Mouse (Mus musculus): ENCODE measurements around the gene Stx6.
A peak's percentile ranks its signal among the peaks of the same experiment; 100 is the strongest.

Gene Stx6

DNA sequence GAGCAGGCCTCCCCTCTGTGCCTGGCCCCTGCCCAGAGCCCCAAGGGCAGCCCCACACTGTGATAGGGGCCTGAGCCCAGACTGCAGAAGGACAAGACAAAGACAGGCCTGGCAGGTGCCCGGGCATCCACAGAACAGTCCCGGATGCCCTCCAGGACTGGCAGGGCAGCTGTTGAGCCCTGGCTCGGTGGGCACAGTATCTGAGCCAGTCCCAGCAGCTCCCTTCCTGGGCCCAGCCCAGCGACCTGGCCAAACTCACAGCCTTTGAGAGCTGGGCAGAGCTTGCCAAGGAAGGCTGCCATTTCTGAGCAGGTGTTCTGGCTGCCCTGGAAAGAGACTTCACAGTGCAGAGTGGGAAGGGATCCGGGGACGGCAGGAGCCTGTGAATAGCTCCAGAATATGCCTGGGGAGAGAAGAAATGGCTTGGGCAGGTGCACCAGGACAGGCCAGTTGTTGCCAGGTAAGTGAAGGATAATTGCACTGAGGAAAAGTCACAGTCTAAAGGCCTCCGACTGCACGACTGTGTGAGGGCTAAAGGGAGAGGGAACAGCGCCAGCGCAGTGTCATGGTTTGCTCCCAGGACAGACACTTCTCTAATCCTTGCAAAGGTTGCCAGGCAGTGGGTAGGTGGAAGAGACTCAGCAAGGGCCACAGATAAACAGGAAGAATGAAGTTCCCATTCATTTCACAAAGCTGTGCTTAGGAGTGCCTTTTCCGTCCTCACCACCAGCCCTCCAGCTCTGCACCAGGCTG lies 51.7 kb downstream of the Stx6 start:
- no peak for DNase-seq

DNA sequence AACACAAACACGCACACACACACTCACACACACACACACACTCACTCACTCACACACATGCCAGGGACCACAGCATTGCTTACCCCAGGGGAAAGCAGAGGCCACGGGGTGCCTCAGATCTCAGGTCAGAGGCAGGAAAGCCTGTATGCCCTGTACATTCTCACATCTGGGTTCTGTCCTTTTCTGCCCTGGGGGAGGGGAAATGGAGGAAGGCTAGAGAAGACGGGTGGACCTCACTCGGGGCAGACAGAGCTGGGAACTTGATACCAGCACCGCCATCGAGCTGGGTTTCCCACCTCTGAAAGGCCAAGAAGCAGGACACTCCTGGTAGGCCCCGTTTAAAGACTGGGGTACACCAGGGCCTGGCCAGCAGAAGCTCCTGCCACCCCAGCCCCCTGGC lies 52.5 kb downstream of the Stx6 start:
- DNase-seq, result no peak

GRCm38 (mm10) chr1:155212081-155212480 lies 53.6 kb downstream of the Stx6 start:
- no peak for DNase-seq

DNA sequence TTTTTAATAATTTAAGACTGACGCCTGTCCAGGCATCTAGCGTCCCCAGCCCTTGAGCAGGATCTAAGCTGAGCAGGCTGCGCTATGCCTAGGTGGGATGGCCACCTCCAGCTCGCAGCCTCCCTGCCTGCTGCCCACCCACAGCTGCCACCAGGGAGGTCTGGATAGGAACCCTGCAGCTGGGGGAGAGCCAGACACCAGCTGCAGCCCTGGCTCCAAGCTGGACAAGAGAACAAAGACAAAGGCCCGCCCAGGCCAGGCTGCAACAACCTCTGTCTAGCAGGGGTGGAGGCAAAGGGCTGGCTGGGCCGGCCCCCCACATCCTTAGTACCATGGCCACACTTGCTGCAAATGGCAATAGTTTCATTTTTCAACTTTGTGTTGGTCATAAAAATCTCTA lies 54.0 kb downstream of the Stx6 start:
- peak; percentile 54 for DNase-seq

DNA sequence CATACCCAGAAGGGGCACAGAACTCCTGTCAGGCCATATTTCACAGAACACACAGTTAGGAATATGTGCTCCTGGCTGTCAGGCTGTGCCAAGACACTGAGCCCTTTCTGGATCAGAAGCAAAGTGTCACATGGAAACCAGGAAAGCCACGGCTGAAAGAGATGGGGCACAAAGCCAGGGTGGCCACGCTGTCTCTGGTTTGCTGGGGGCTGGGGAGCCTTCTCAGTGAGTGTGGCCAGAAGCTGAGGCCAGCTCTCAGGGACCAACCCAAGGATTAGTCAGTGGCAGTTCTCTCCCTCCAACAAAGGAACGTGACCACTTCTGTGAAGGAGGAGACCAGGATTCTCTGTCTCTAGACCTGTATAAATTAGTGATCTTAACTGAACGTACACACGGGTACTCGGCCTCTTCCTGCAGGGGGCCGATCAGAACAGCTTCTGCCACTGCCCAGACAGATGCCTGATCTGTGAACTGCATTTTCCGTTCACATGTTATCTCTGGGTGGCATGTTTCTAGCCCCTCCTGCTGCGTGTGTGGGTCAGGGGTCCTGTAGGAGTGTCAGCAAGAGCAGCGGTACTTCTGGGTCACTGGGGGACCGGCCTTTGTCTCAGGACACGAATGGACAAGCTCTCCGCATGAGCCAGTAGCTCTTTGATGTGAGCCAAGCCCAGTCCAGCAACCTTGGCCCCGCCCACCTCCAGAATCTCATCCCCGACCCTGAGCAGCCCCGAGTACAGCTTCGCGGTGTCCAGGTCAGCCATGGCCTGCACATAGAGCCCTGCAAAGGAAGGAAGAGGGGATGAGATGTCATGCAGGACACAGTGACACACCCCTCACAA lies 54.6 kb downstream of the Stx6 start:
- no peak for DNase-seq

DNA sequence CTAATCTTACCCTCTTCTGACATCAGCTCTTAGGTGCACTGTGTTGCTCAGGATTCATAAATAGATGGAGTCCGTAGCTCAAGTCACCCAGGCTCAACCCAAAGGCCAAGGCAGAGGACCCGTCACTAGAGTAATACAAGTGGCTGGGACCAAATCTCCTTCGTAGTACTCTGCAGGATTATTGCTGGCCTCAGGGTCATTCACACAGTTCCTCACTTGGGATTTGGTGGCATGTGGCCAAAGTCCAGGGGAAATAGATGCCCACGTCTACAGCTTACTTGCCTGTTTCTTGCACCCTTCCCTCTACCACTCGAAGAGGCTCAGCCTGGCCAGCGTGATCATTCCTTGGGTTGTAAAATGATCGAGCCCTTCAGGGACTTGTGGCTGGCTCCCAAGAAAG lies 55.4 kb downstream of the Stx6 start:
- no peak for DNase-seq

DNA sequence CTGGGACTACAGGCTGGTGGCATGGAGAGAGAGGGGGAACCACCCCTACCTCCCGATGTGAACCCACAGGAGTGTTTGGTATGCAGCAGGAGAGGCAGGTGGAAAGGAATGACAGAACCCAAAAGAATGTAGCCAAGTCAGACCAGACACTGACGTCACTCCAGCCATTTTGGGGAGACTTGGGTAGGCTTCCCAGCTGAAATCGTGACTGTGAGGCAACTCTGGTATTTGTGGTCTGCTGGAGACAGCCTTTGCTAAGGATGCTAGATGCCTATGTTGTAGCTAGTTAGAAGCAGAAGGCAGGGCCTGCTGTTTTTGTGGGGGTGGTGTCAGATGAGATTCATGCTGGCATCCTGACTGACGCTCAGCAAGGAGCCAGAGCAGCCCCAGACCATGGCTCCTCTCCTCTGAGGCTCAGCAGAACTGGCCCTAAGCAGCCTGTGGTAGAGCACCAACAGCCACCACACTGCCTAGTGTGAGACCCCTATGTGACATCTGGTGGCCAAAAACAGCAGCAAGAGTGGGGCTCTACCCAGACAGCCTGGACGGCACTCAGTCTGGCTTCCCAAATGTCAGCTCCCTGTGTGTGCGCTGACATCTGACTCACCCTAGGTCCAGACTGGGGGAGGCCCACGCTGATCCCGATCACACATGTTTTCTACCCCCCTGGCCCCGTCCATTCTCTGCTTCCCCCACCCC lies 56.7 kb downstream of the Stx6 start:
- no peak for DNase-seq

DNA sequence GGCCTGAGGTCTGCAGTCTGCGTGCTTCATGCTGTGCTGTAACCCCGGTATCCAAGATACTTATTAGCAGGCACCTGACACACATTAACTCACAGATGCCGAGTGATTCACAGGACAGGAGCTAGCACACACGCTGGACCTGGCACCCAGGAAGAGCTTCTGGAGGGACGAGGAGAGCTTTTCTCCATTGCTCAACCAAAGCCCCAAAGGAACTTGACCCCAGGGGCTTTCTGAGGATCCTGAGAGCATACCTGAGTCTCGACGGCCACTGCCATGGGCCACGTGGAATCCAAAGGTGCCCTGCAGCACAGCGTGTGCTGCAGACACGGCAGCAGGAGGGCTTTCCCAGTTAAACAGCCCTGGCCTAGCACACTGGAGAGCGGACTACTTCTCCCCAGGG lies 57.8 kb downstream of the Stx6 start:
- DNase-seq, result peak; percentile 73

- DNase-seq, result no peak
Observed at GRCm38 (mm10) chr1:155216844-155217243, 58.3 kb downstream of the Stx6 start.

- peak; percentile 60 for DNase-seq
Observed at GRCm38 (mm10) chr1:155217865-155218541, 59.5 kb downstream of the Stx6 start.

DNA sequence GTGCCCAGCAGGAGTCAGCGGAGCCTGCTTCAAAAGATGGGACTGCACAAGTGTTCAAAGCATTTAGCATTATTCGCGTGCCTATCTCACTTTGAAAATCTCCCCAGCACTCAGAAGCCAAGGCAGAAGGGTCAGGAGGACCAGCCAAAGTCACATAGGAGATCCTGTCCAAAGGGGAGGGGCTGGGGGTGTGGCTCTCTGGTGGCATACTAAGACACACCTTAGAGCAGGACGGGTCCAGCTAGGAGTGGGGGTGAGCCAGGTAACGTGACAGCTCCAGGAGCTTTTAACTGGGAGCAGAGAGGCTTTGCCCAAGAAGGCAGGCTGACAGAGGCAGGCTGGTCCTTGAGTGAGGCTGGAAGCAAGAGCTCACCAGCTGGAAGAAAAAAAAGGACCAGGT lies 60.4 kb downstream of the Stx6 start:
- no peak for DNase-seq

DNA sequence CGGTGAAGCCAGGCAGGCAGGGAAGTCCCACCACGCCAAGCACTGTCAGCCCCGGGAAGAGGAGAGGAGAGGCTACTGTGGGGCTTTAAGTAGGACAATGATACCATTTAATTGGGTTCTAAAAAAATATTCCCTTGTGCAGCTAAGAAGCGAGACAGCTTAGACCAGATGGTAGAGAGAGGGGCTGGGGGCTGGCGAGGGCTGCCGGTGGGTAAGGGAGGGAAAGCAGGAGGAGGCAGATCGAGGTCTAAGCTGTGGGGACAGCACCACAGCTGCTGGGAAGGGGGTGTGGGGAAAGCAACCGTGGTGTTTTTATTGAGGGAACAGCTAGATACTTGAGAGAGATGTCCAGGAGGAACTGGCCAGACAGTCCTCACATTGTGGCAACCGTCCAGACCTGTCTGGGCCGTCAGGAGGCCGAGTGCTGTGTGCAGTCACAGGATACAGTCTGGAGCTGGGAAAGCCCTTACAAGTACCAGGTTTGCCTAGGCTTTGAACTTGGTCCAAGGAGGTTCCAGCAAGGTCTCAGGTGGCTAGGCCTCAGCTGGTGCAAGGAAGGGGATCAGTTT lies 63.7 kb downstream of the Stx6 start:
- no peak for DNase-seq

DNA sequence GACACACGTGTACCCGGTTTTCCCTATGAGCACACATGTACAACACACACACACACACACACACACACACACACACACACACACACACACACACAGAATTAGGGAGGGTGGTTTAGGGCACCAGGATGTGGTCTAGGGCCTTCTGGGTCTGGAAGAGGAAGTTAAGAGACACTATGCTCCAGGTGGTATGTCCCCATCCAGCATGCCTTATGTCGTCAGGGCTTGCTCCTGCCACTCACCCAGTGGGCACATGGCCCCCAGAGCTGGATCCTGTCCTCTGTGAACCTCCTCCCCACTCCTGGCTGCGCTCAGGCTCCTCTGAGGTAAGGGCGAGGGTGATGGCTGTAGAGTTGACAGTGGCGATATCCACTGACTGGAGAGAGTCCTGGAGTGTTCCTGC lies 64.5 kb downstream of the Stx6 start:
- DNase-seq, result no peak

GRCm38 (mm10) chr1:155223849-155224554 lies 65.5 kb downstream of the Stx6 start:
- peak; percentile 89 for DNase-seq

GRCm38 (mm10) chr1:155229464-155230411 lies 71.2 kb downstream of the Stx6 start:
- no peak for DNase-seq

GRCm38 (mm10) chr1:155232385-155232784 lies 73.9 kb downstream of the Stx6 start:
- no peak for DNase-seq

- no peak for DNase-seq
Observed at GRCm38 (mm10) chr1:155232786-155233185, 74.3 kb downstream of the Stx6 start.

- DNase-seq, result no peak
Observed at GRCm38 (mm10) chr1:155233378-155233777, 74.9 kb downstream of the Stx6 start.

- DNase-seq, result peak; percentile 72
Observed at GRCm38 (mm10) chr1:155233931-155234607, 75.6 kb downstream of the Stx6 start.

- no peak for DNase-seq
Observed at GRCm38 (mm10) chr1:155235641-155236040, 77.1 kb downstream of the Stx6 start.
